Mouse (Mus musculus) G1E (cell line): Measurements from ENCODE around the gene Tmem242. TPM values are rescaled to one million over a fixed set of nuclear protein-coding genes. Genes with fewer than 3 reads are reported as not detected.

Source experiments
- ATAC-seq: 2 replicates; pipeline ENCODE4 v1.8.0; 2016; ENCODE audit warnings: mild to moderate bottlenecking; ENCODE audit not compliant: insufficient number of reproducible peaks, poor library complexity, low FRiP score, severe bottlenecking; ENCODE audit errors: extremely low read depth
- DNase-seq: peaks from one replicate; pipeline ENCODE4 v3.0.0; 2012; ENCODE audit warnings: low spot score
- H3K27me3 ChIP-seq: 2 replicates; pipeline ENCODE4 v1.6.1; 2012; ENCODE audit warnings: mild to moderate bottlenecking, low read length, inconsistent platforms; ENCODE audit not compliant: insufficient read depth
- H3K36me3 ChIP-seq: replicated peaks from 2 replicates; pipeline ENCODE3; 2012; ENCODE audit warnings: mild to moderate bottlenecking, inconsistent platforms
- H3K4me1 ChIP-seq: 2 replicates; pipeline ENCODE4 v1.6.1; 2012; ENCODE audit warnings: low read depth, low read length, inconsistent platforms, mixed read lengths; ENCODE audit not compliant: insufficient read depth
- H3K4me3 ChIP-seq: 2 replicates; pipeline ENCODE4 v1.5.1; 2012; ENCODE audit warnings: low read depth, mild to moderate bottlenecking, inconsistent platforms, low read length, moderate library complexity, mixed read lengths
- H3K9me3 ChIP-seq: replicated peaks from 2 replicates; pipeline ENCODE4 v1.6.1; 2012; ENCODE audit warnings: inconsistent platforms
- CTCF ChIP-seq: IDR thresholded peaks from 2 replicates; pipeline ENCODE4 v1.5.1; 2012; ENCODE audit warnings: low read depth, low read length, inconsistent platforms, mixed read lengths
- GATA1 ChIP-seq: IDR thresholded peaks from 2 replicates; pipeline ENCODE4 v1.6.1; 2012; ENCODE audit warnings: borderline replicate concordance, low read length, inconsistent platforms, mixed read lengths
- GATA2 ChIP-seq: IDR thresholded peaks from 2 replicates; pipeline ENCODE4 v1.6.1; 2012; ENCODE audit warnings: low read depth, low read length, inconsistent platforms, borderline replicate concordance
- POLR2AphosphoS5 ChIP-seq: IDR thresholded peaks from 2 replicates; pipeline ENCODE4 v1.6.1; 2012; ENCODE audit warnings: low read depth, low read length, inconsistent platforms; ENCODE audit not compliant: insufficient replicate concordance
- TAL1 ChIP-seq: conservative IDR thresholded peaks from 2 replicates; pipeline ENCODE4 v1.6.1; 2012; ENCODE audit warnings: low read depth, low read length, inconsistent platforms, mixed read lengths
- polyA plus RNA-seq: library from polyadenylated mRNA; stranded (reverse); fragments of >175 nt; gene quantifications from 2 replicates; pipeline ENCODE4 v1.2.3, GENCODE M21; 2012
- total RNA-seq, 2 experiments: library from RNA; stranded (forward) in 1 of 2; stranded (reverse) in 1 of 2; fragments of 200-1000 nt in 1 of 2; fragments of >200 nt in 1 of 2; fragmentation: Nextera tagmentation in 1 of 2; gene quantifications; 2 replicates each; pipeline ENCODE4 v1.2.3; 2014 to 2017

Gene Tmem242
- total and polyA plus RNA-seq, 3 experiments: 22.7 to 73.1 (median 52.6) TPM

DNA sequence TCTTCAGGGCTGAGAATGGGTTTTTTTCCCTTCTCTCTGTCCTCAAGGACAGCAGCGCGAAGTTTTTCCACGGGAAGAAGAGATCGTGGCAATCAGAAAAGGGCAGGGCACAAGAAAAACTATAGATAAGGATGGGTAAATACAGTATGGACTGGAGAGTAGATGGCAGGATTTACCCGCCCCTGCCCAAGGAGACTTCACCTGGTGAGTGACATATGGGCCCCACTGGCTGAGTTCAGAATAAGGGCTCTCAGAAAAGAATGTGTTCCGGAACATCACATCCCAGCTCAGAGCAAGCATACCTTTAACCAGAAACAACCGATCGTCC is 264 bp downstream of the Tmem242 start:
- ATAC-seq (0 out of 2 replicates have a peak, but pooled peaks have one; percentile 16), DNase-seq (no peak)
- Histone ChIP-seq H3K36me3 (peaks cover 31% of the 10 kb centered on the region), H3K9me3 (0 out of 2 replicates have a peak, but pooled peaks cover 2% of the 10 kb centered on the region), H3K4me1 (peaks cover 23% of the 10 kb centered on the region), H3K27me3 (peaks cover 3% of the 10 kb centered on the region; the same call in 1 of the 2 replicates), H3K4me3 (peak overlapping the region; percentile 72)
- TF ChIP-seq GATA1 (no peak), CTCF (no peak), GATA2 (no peak), POLR2AphosphoS5 (no peak), TAL1 (no peak)

GRCm38 (mm10) chr17:5429772-5430133 is 10.3 kb downstream of the Tmem242 start:
- no peak for DNase-seq
- TF ChIP-seq GATA2 (no peak), POLR2AphosphoS5 (no peak), TAL1 (no peak), GATA1 (no peak), CTCF (no peak)
- H3K4me3 ChIP-seq: no peak overlapping the region
- no peaks in the 10 kb centered on the region; the same call in 1 of the 2 replicates for H3K4me1 ChIP-seq
- no peak for ATAC-seq
- H3K9me3 ChIP-seq: no peaks in the 10 kb centered on the region
- peaks cover 78% of the 10 kb centered on the region for H3K36me3 ChIP-seq
- no peaks in the 10 kb centered on the region for H3K27me3 ChIP-seq

- no peaks in the 10 kb centered on the region for H3K9me3 ChIP-seq
- no peak for TF ChIP-seq GATA2
- no peak for TF ChIP-seq TAL1
- peak; percentile 93 for TF ChIP-seq CTCF
- DNase-seq (peak; percentile 67), ATAC-seq (peak; percentile 73)
- peaks cover 83% of the 10 kb centered on the region for H3K36me3 ChIP-seq
- H3K4me3 ChIP-seq: no peak overlapping the region
- H3K27me3 ChIP-seq: no peaks in the 10 kb centered on the region
- no peaks in the 10 kb centered on the region; the same call in 1 of the 2 replicates for H3K4me1 ChIP-seq
These were observed 10.8 kb downstream of the Tmem242 start for GRCm38 (mm10) chr17:5429090-5429771.

GRCm38 (mm10) chr17:5425204-5425603 is 14.9 kb downstream of the Tmem242 start:
- ATAC-seq (no peak), DNase-seq (no peak)
- no peak overlapping the region for H3K4me3 ChIP-seq
- H3K36me3 ChIP-seq: peaks cover 78% of the 10 kb centered on the region
- H3K4me1 ChIP-seq: no peaks in the 10 kb centered on the region; the same call in 1 of the 2 replicates
- no peak for TF ChIP-seq POLR2AphosphoS5
- TF ChIP-seq TAL1: no peak
- no peak for TF ChIP-seq GATA1
- TF ChIP-seq CTCF: no peak
- TF ChIP-seq GATA2: no peak
- no peaks in the 10 kb centered on the region for H3K9me3 ChIP-seq
- no peaks in the 10 kb centered on the region for H3K27me3 ChIP-seq

- no peaks in the 10 kb centered on the region for H3K9me3 ChIP-seq
- H3K4me3 ChIP-seq: no peak overlapping the region
- H3K36me3 ChIP-seq: peaks cover 76% of the 10 kb centered on the region
- TF ChIP-seq TAL1 (no peak), POLR2AphosphoS5 (no peak), GATA2 (no peak), GATA1 (no peak), CTCF (no peak)
- ATAC-seq: no peak
- DNase-seq: no peak
- H3K4me1 ChIP-seq: no peaks in the 10 kb centered on the region
- H3K27me3 ChIP-seq: no peaks in the 10 kb centered on the region
These were observed 15.9 kb downstream of the Tmem242 start for GRCm38 (mm10) chr17:5424156-5424555.

DNA sequence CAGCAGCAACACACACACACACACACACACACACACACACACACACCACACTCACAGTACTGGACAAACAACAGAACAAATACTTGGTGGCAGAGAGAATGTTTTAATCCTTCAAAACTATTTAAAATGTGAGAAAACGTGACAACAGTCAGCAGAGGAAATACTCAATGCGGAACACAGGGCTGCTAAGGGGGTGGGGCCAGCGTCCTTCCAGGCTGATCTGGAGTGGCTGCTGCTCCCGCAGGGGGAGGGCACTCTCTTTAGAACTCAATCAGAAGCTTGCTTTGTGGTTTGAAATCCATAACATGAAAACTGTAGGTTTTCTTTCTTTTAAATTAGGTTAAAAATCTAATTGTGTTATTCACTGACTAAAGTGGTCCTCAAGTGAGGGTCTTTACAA is 18.2 kb downstream of the Tmem242 start:
- H3K4me1 ChIP-seq: no peaks in the 10 kb centered on the region
- no peaks in the 10 kb centered on the region for H3K9me3 ChIP-seq
- H3K36me3 ChIP-seq: peaks cover 81% of the 10 kb centered on the region
- TF ChIP-seq GATA2 (no peak), TAL1 (no peak), GATA1 (no peak), CTCF (no peak), POLR2AphosphoS5 (no peak)
- ATAC-seq (no peak), DNase-seq (no peak)
- H3K27me3 ChIP-seq: no peaks in the 10 kb centered on the region
- H3K4me3 ChIP-seq: no peak overlapping the region
